In genomic region chr11:63134742-63135482, GRCm38 (mm10) we compare ENCODE assay signal across 10 mouse cellular contexts. TPM values are rescaled to one million over a fixed set of nuclear protein-coding genes. Genes with fewer than 3 reads are reported as not detected.
DNase-seq lines count a peak whose midpoint lies in the region; ATAC-seq lines count a peak whose summit lies in the region.
"Had no signal": no experiment of that assay in that cellular context is flagged by ENCODE, and none has a peak within 500 bp of the region (broad histone marks: within the 10 kb centered on the region; RNA-seq: fewer than 3 reads in every experiment).

No protein-coding gene starts in this region.

- no peaks in the 10 kb centered on the region for H3K36me3 ChIP-seq in limb, embryonic 10.5 days
- no peaks in the 10 kb centered on the region for H3K36me3 ChIP-seq in hindbrain, embryonic 14.5 days (replicated peaks; ENCODE audit: control insufficient read depth, insufficient read depth)

- peak overlapping the region; percentile 78 for H3K27ac ChIP-seq in limb, embryonic 10.5 days
- H3K27ac ChIP-seq in hindbrain, embryonic 14.5 days: no peak overlapping the region

- intact Hi-C loops in left cerebral cortex, postnatal 14 days (cut with DNase I): loop anchor here (1.0 to 10.0 kb wide), 3 partner anchors 214 to 380 kb away; partner anchors contain the start of gene Gm10428

- no peak overlapping the region for H3K9ac ChIP-seq in hindbrain, embryonic 14.5 days

- ATAC-seq in frontal cortex, adult (ENCODE audit: low TSS enrichment): peak; percentile 65
- ATAC-seq in hindbrain, embryonic 14.5 days (ENCODE audit: low FRiP score): no peak
- ATAC-seq: CD4-positive, CD25-positive, alpha-beta regulatory T cell, adult 4 months had no signal

- H3K9me3 ChIP-seq in limb, embryonic 10.5 days (replicated peaks): no peaks in the 10 kb centered on the region
- no peaks in the 10 kb centered on the region for H3K9me3 ChIP-seq in hindbrain, embryonic 14.5 days (ENCODE audit: control insufficient read depth, low read length)

- H3K4me1 ChIP-seq in limb, embryonic 10.5 days: peaks cover 59% of the 10 kb centered on the region
- peaks cover 26% of the 10 kb centered on the region; the same call in 1 of the 2 replicates for H3K4me1 ChIP-seq in hindbrain, embryonic 14.5 days (replicated peaks; ENCODE audit: control insufficient read depth, insufficient read depth, low read length)

- no peak overlapping the region for H3K4me3 ChIP-seq in limb, embryonic 10.5 days
- no peak overlapping the region for H3K4me3 ChIP-seq in hindbrain, embryonic 14.5 days (replicated peaks; ENCODE audit: low read length)

- H3K27me3 ChIP-seq in limb, embryonic 10.5 days (ENCODE audit: low read depth, poor library complexity, severe bottlenecking): peaks cover 45% of the 10 kb centered on the region
- H3K27me3 ChIP-seq in hindbrain, embryonic 14.5 days (ENCODE audit: control insufficient read depth, insufficient read depth, low read length): peaks cover 49% of the 10 kb centered on the region

- WGBS in limb, embryonic 10.5 days: 73% methylated on average over 15 of the region's 15 CpGs
- WGBS in hindbrain, embryonic 14.5 days: 73% methylated on average over 15 of the region's 15 CpGs

- no peak overlapping the region for H3K4me2 ChIP-seq in hindbrain, embryonic 14.5 days (replicated peaks)

- DNase-seq in frontal cortex, postnatal 14 days (ENCODE audit: low spot score in 2 of 2): no peak
- peak; percentile 30 to 42 for DNase-seq in left cerebral cortex, postnatal 14 days (ENCODE audit: low spot score in 2 of 2)
- no peak for DNase-seq in left cerebral cortex, adult 9 months (ENCODE audit: low spot score in 2 of 2)
- DNase-seq in adipocyte (ENCODE audit: low spot score): peak; percentile 68
- DNase-seq in limb, embryonic 10.5 days (ENCODE audit: low spot score): no peak
- no peak for DNase-seq in hindbrain, embryonic 14.5 days (ENCODE audit: low spot score)
- DNase-seq in natural killer cell, adult 2 months (ENCODE audit: low spot score in 2 of 2): no peak

RNA-seq across cellular contexts. Expression of gene Pmp22, which starts 6.1 kb away (rescaled TPM):
- 10 to 100 TPM; 24.6 to 28.9 TPM for total RNA-seq in left cerebral cortex, postnatal 14 days (2021)
- polyA plus RNA-seq in limb, embryonic 10.5 days (2016; fragmentation: Nextera tagmentation; extraction: Ambion mirVana): 27.7 and 29.8 TPM in 2 replicates
- polyA plus RNA-seq in hindbrain, embryonic 14.5 days (2014; fragmentation: Nextera tagmentation; extraction: Ambion mirVana): 39.7 and 41.1 TPM in 2 replicates
- total RNA-seq: neutrophil, adult 5-6 weeks had no signal
- polyA plus RNA-seq: CD4-positive, CD25-positive, alpha-beta regulatory T cell, adult 4 months had no signal

Comparison
In these comparisons a context has a peak if more than half of its experiments do, and no peak if none do; other contexts are left out.
1. DNase-seq: peak in left cerebral cortex, postnatal 14 days (2 of 2) and adipocyte (single experiment); none in frontal cortex, postnatal 14 days (0 of 2), left cerebral cortex, adult 9 months (0 of 2), limb, embryonic 10.5 days (single experiment), hindbrain, embryonic 14.5 days (single experiment) and natural killer cell, adult 2 months (0 of 2).